In genomic region chr19:55101659-55102058, GRCm38 (mm10) we compare ENCODE assay signal across 12 mouse cellular contexts. TPM values are rescaled to one million over a fixed set of nuclear protein-coding genes. Genes with fewer than 3 reads are reported as not detected.
DNase-seq lines count a peak whose midpoint lies in the region; ATAC-seq and TF ChIP-seq lines count a peak whose summit lies in the region.
"Had no signal": no experiment of that assay in that cellular context is flagged by ENCODE, and none has a peak within 500 bp of the region (broad histone marks: within the 10 kb centered on the region; RNA-seq: fewer than 3 reads in every experiment).

No protein-coding gene starts in this region.

- H3K27me3 ChIP-seq in cerebellum, adult 2 months (ENCODE audit: control insufficient read depth, insufficient read depth, low read length), result no peaks in the 10 kb centered on the region
- no peaks in the 10 kb centered on the region for H3K27me3 ChIP-seq in kidney, adult 2 months (replicated peaks; ENCODE audit: control insufficient read depth, insufficient read depth, low read length)
- H3K27me3 ChIP-seq in midbrain, embryonic 12.5 days, result no peaks in the 10 kb centered on the region
- peaks cover 9% of the 10 kb centered on the region for H3K27me3 ChIP-seq in midbrain, embryonic 10.5 days (ENCODE audit: low read depth, poor library complexity, severe bottlenecking)
- no peaks in the 10 kb centered on the region for H3K27me3 ChIP-seq in intestine, embryonic 15.5 days (replicated peaks)

- 0 out of 2 replicates have a peak overlapping the region, but pooled peaks have one; percentile 13 for H3K4me2 ChIP-seq in midbrain, embryonic 12.5 days (replicated peaks)
- no peak overlapping the region for H3K4me2 ChIP-seq in intestine, embryonic 15.5 days (replicated peaks)

- no peaks in the 10 kb centered on the region for H3K9me3 ChIP-seq in midbrain, embryonic 12.5 days
- H3K9me3 ChIP-seq in midbrain, embryonic 10.5 days (replicated peaks), result no peaks in the 10 kb centered on the region
- no peaks in the 10 kb centered on the region for H3K9me3 ChIP-seq in intestine, embryonic 15.5 days

- no peak for ATAC-seq in midbrain, embryonic 12.5 days (ENCODE audit: low FRiP score, low read depth)
- ATAC-seq in intestine, embryonic 15.5 days, result no peak

- H3K27ac ChIP-seq in cerebellum, adult 2 months (ENCODE audit: insufficient read depth, low read length), result no peak overlapping the region
- no peak overlapping the region for H3K27ac ChIP-seq in kidney, adult 2 months (ENCODE audit: insufficient read depth, low read depth, low read length)
- H3K27ac ChIP-seq in midbrain, embryonic 12.5 days (replicated peaks), result no peak overlapping the region
- H3K27ac ChIP-seq in midbrain, embryonic 10.5 days (replicated peaks), result no peak overlapping the region
- H3K27ac ChIP-seq in intestine, embryonic 15.5 days, result no peak overlapping the region

- 67% methylated on average over 4 of the region's 4 CpGs for WGBS in cerebellum, adult 2 months
- 58% methylated on average over 4 of the region's 4 CpGs for WGBS in kidney, adult 2 months
- WGBS in midbrain, embryonic 12.5 days, result 85% methylated on average over 4 of the region's 4 CpGs
- WGBS in midbrain, embryonic 10.5 days, result 85% methylated on average over 4 of the region's 4 CpGs
- WGBS in intestine, embryonic 15.5 days, result 72% methylated on average over 4 of the region's 4 CpGs

- peak overlapping the region; percentile 40 for H3K4me3 ChIP-seq in cerebellum, adult 2 months (replicated peaks; ENCODE audit: insufficient read depth, low read depth, low read length)
- H3K4me3 ChIP-seq in kidney, adult 2 months (ENCODE audit: insufficient read depth, low read depth, low read length), result peak overlapping the region; percentile 44
- H3K4me3 ChIP-seq in midbrain, embryonic 12.5 days, result no peak overlapping the region
- H3K4me3 ChIP-seq in midbrain, embryonic 10.5 days, result no peak overlapping the region
- no peak overlapping the region for H3K4me3 ChIP-seq in intestine, embryonic 15.5 days (replicated peaks)

- no peak for DNase-seq in cerebellum, adult 2 months
- no peak for DNase-seq in cerebellum, postnatal 10 days
- DNase-seq in kidney, adult 2 months, result no peak
- DNase-seq in kidney, adult 8-10 months, result no peak
- DNase-seq in midbrain, embryonic 10.5 days (ENCODE audit: low spot score), result no peak
- DNase-seq in thymus, postnatal 14 days, result peak; percentile 17
- DNase-seq: adrenal gland, postnatal 36 days; cerebellum, postnatal 36 days; heart, postnatal 36 days; kidney, adult 9 months had no signal

- TF ChIP-seq POLR2A in cerebellum, adult 2 months (IDR thresholded peaks at IDR 0.05; ENCODE audit: borderline replicate concordance, insufficient read depth, low read length), result no peak
- TF ChIP-seq POLR2A in kidney, adult 2 months (IDR thresholded peaks at IDR 0.05; ENCODE audit: low read depth, low read length), result no peak

- no peaks in the 10 kb centered on the region for H3K4me1 ChIP-seq in cerebellum, adult 2 months (ENCODE audit: control insufficient read depth, insufficient read depth, low read length)
- H3K4me1 ChIP-seq in kidney, adult 2 months (ENCODE audit: control insufficient read depth, insufficient read depth, low read length), result peaks cover 17% of the 10 kb centered on the region
- peaks cover 22% of the 10 kb centered on the region for H3K4me1 ChIP-seq in midbrain, embryonic 12.5 days
- H3K4me1 ChIP-seq in midbrain, embryonic 10.5 days, result peaks cover 39% of the 10 kb centered on the region
- peaks cover 12% of the 10 kb centered on the region for H3K4me1 ChIP-seq in intestine, embryonic 15.5 days (replicated peaks)

- H3K9ac ChIP-seq in midbrain, embryonic 12.5 days (replicated peaks), result no peak overlapping the region
- H3K9ac ChIP-seq in intestine, embryonic 15.5 days, result no peak overlapping the region

- TF ChIP-seq CTCF in cerebellum, adult 2 months (IDR thresholded peaks at IDR 0.05; ENCODE audit: borderline replicate concordance, insufficient read depth, low read depth, low read length), result no peak
- TF ChIP-seq CTCF in kidney, adult 2 months (conservative IDR thresholded peaks at IDR 0.05; ENCODE audit: insufficient read depth, insufficient read length, low read depth, low read length), result no peak

- H3K36me3 ChIP-seq in kidney, adult 2 months (ENCODE audit: control insufficient read depth, insufficient read depth, low read length), result no peaks in the 10 kb centered on the region
- no peaks in the 10 kb centered on the region for H3K36me3 ChIP-seq in midbrain, embryonic 12.5 days
- peaks cover under 1% of the 10 kb centered on the region; the same call in 1 of the 2 replicates for H3K36me3 ChIP-seq in midbrain, embryonic 10.5 days
- no peaks in the 10 kb centered on the region for H3K36me3 ChIP-seq in intestine, embryonic 15.5 days

RNA-seq across cellular contexts. Expression of gene Gpam, which starts 25.4 kb away (rescaled TPM):
- polyA plus RNA-seq in cerebellum, adult 2 months (2012; rRNA removed), result 38.4 and 41.9 TPM in 2 replicates
- polyA plus RNA-seq in kidney, adult 2 months (2012; rRNA removed), result 56.6 and 60.7 TPM in 2 replicates
- 26.2 and 27.1 TPM in 2 replicates for polyA plus RNA-seq in midbrain, embryonic 12.5 days (2016; fragmentation: Nextera tagmentation; extraction: Ambion mirVana)
- polyA plus RNA-seq in midbrain, embryonic 10.5 days (2016; fragmentation: Nextera tagmentation; extraction: Ambion mirVana), result 21.9 and 28.5 TPM in 2 replicates
- polyA plus RNA-seq in intestine, embryonic 15.5 days (2015; fragmentation: Nextera tagmentation; extraction: Ambion mirVana), result 23.5 and 24.5 TPM in 2 replicates

Comparison
In these comparisons a context has a peak if more than half of its experiments do, and no peak if none do; other contexts are left out.
1. H3K4me3 ChIP-seq: peak in cerebellum, adult 2 months (single experiment) and kidney, adult 2 months (single experiment); none in midbrain, embryonic 12.5 days (single experiment), midbrain, embryonic 10.5 days (single experiment) and intestine, embryonic 15.5 days (single experiment).